16 mouse cellular contexts compared by ENCODE assay signal in genomic region chr3:141533861-141534260, GRCm38 (mm10).
"Had no signal": no experiment of that assay in that cellular context is flagged by ENCODE, and none has a peak within 500 bp of the region (broad histone marks: within the 10 kb centered on the region; RNA-seq: fewer than 3 reads in every experiment).

No protein-coding gene starts in this region.

- DNase-seq: left cerebral cortex, postnatal 4 days; liver; liver, embryonic 13.5 days; liver, postnatal 0 days; lung, adult 18-20 months; lung, adult 2 months; lung, embryonic 14.5 days; lung, postnatal 10 days; lung, postnatal 14 days; lung, postnatal 36 days; lung, postnatal 4 days had no signal

- ATAC-seq: liver, embryonic 12.5 days; liver, postnatal 0 days; lung, postnatal 0 days; midbrain, embryonic 13.5 days; midbrain, embryonic 15.5 days; midbrain, embryonic 16.5 days had no signal
